Mouse (Mus musculus) right cerebral cortex, postnatal 10 days (tissue): ENCODE data around the gene Tst.

ENCODE experiments used
- DNase-seq, 2 experiments: peaks; one replicate each; pipeline ENCODE4 v3.0.0; 2021; ENCODE audit warnings: low spot score in 2 of 2

Tst gene

DNA sequence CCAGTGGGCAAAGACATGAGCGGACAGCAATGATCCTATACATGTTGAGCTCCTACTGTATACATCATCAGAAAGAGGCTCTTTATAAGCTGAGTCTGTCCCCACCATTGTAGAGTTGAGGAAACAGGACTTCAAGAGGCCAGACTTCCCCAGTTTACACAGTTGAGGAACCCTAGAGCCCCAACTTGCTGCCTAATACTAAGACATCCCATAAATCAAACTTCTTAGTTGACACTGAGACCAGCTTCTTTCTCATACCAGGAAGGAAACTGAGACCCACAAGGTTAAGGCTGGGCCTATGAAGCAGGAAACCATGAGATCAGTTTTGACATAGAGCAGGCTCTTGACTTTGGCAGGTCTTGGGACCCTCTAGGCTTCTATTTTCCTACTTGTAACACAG is 20.1 kb downstream of the Tst start:
- no peak for DNase-seq

DNA sequence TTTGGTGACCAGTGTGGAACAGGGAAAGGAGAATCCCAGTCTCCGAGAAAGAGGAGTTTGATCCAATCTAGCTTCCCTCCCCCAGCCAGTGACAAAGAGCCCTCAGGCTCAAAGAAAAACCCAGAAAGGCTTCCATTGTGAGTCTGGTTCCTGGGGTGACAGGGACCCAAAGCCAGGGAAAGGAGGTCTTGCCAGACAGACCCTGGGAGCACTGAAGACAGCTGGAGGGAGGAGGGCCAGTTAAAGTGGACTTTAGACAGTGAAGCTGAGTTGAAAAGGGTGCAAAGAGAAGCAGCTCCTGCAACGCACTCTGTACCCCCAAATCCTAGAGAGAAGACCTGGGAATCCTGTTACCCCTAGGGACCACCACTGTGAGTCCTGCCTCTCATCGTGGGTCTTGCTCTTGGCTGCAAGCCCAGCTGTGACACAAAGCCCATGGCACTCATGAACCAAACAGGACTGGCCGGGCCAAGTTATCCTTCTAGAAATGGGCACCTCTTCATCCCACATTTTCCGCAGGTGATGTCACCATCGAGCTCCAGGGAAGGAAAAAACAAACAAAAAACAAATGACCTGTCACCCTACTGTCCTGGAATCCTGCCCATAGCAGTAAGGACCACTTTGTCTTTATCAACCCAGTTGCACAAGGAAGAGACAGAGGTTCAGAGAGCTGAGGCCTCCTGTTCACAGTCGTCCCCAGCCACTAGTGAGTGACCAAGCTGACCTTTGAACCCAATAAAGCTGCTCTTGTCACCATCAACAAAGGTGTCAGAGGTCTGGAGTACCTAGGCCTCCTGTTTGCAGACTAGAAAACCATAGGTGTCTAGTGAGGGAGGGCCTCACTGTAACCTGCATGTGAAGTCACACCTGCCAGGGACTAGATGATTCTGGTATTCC is 21.2 kb downstream of the Tst start:
- peak; percentile 64 to 67 for DNase-seq

DNA sequence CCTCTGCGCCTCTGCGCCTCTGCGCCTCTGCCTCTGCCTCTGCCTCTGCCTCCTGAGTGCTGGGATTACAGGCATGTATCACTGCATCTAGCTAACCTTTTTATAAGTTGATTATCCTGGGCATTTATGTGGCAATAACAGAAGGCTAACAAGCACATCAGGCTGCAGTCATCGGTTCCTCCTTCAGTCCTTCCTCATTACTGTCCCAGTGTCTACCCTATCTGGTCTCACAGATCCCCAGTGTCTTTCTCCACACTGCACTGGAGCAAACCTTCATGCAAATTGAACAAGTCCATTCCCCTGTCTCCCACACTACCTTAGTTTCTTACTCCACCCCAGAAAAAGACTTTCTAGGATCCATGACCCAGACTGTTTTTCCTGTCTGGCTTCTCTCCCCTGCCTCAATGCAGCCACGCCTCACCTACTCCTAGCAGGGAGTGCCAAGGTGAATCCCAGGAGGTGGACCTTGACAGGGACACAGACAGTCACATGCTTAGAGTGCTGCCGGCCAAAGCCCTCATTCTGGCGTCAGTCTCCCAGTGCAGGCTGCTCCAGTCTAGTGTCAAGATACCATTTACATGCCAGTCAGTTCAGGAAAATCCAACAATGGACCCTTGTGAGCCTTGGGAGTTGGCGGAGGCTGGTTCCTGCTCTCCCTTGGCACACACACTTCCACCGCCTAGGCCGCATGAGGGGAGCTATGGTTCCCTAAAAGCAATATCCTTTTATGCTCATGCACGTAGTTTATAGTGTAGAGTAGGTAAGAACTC is 22.1 kb downstream of the Tst start:
- peak; percentile 73 to 83 for DNase-seq

DNA sequence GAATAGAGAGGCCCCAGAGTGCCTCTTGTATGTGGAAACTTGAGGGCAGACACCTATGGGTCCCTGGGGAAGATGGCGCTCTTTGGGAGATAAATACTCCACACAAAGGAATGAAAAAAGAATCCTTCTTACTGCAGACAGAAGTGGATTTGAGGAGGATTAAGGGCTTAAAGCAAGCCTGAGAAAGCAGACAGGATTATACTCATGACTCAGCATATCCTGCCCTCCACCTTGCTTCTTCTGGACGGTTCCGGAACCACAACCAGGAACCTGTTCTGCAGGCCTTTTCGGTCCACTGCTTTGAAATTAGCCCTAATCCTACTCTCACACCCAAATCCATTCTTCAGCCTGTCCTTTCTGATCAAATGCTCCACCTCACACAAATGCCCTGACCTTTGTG is 23.6 kb downstream of the Tst start:
- no peak for DNase-seq

DNA sequence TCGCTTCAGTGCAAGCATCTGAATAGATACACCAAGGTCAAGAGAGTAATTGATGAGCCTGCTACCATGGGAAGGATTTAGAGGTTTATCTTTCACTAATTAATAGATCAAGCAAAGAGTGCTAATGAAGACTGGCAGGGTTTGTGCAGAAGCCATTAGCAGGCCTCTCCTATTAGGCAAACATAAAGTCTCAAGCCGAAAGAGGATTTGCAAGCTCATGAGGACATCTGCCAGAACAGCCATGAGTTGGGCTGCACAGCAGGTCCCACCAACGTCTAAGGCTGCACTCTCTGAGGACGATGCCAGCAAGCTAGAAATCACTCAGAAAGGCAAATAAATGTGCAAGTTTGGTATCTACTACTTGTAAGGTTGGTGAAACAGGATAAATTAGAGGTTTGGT is 25.0 kb downstream of the Tst start:
- DNase-seq = peak; percentile 49 to 56

DNA sequence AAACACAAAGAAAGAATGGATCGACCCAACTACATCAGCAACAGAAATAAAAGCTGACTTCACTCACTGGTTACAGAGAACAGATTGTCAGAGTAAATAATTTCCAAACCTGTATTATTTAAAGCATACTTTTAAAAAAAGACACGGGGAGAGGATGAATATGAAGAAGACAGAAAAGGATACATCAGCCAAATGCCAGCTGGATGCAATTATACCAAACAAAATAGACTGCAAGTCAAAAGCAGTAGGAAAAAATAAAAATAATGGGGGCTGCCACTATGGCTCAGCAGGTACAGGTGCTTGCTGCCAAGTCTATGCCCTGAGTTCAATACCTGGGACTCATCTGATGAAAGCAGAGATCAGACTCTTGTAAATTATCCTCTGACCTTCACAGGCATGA is 25.5 kb downstream of the Tst start:
- no peak for DNase-seq

DNA sequence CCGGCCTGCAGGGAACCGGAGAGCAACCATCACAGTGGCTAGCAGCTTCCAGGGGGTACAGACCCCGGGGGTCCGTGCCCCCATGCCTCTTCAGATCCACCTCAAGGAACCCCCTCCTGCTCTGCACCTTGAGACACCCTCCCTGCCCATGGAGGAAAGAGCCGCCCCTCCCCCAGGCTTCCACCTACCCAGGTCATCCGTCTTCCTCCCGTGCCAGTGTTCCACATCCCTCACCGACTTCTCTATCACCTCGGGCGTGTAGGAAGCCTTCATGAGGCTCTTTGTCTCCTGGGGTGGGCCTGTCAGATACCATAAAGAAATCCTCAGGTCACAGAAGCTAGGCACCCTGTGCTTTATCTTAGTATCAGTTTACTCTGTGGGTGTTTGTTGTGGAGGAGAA is 27.2 kb downstream of the Tst start:
- no peak for DNase-seq

DNA sequence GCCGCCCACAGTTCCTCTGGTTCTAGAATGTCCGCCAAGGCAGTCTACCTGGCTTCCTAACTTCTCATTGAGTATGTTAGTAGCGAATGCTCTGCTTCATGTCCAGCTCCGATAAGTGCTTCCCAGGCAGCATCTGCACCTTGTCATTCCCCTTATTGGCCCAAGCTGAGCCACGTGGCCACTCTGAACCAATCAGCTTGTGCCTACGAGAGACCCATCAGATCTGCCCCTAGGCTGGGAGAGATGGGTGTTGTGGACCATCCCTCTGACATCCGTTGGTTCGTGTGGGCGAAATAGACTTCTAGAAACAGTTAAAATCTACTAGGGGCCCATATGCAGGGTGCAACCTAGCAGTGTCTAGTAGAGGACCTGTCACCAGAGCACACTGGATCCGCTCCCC is 27.8 kb downstream of the Tst start:
- no peak for DNase-seq

DNA sequence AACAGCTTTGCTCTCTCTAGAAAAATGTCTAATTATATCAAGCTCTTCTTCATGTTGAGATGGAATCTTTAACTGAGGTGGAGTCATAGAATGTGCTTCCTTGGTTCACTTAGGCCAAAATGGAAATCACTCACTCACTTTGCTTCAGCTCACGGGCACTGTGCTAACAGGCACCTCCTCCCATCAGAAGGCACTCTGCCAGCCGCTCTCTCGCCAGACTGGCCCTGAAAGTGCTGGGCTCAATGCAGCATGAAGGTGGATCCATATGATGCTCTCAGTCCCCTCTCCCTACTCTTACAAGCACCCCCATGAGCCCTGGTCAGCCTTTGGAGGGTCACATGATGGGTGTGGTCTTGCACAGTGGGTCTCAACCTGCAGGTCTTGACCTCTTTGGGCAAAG is 31.5 kb downstream of the Tst start:
- peak; percentile 66 to 75 for DNase-seq

DNA sequence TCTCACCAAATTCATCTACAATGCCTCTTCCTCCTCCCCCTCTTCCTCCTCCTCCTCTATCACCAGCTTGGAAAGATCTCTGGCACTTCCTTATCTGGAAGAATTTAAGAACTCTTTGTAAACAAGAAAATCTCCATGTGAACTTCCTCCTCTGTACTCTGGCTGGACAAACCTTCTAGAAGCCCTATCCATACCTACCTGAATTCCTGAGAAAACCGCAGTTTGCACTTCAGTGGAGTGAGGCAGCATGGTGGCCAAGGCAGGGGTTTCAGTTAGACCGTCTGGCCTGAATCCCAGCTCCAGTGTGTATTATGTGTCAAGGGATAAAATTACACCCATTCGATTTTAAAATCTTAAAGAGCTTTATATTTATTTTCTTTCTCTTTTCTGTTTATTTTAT is 32.9 kb downstream of the Tst start:
- no peak for DNase-seq

DNA sequence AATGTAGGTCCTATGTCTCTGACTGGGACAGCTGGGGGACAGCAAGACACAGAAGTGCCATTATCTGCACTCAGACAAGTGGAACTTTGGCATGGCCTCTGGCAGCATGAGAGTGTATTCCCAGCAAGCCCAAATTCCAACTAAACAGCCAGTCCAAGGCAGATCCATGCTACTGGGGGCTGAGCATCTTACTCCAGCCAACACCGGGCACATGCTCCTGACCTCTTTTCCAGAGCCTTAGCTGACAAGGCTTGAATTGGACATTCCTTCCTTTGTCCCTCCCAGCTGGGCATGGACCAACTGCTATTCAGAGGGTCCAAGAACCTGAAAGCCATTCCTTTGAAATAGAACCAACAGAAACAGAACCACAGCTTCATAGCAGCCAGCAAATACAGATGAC is 36.1 kb downstream of the Tst start:
- DNase-seq = peak; percentile 62 to 80

DNA sequence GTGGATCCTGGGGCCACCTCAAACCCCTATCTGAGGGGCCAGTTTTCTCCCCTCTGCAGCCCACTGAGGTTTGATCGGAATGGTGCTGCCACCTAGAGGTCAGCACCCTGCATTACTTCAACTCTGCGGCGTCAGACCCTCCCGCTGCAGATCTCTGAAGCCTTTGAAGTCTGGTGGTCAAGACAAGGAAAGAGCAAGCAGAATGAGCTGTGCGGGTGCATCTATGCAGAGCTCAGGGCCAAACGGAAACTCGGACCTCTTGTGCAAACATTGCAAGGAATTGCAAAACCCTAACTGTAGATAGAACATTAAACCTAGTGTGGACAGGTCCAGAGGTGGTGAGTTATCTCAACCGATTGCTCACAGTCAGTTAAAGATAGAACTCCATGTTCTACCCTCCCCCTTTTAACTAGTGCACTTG is 36.8 kb downstream of the Tst start:
- DNase-seq = peak in 1 of 2 experiments; percentile 53

DNA sequence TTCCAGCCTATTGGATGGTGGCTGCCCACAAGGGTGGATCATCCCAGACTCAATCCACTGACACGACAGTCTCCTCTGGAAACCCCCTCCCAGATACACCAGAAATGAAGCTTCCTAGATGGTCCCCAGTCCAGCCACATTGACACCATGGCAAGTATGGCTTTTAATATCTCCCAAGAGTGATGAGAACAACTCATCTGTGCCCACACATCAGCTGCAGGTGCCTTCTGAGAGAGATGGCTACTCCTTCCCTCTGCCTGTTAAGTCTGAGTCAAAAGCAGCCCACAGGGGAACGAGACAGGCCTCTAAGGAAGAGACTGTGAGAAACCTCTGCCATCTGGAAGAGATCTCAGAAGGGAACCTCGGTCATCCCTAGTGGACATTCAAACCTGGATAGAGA is 37.9 kb downstream of the Tst start:
- no peak for DNase-seq

DNA sequence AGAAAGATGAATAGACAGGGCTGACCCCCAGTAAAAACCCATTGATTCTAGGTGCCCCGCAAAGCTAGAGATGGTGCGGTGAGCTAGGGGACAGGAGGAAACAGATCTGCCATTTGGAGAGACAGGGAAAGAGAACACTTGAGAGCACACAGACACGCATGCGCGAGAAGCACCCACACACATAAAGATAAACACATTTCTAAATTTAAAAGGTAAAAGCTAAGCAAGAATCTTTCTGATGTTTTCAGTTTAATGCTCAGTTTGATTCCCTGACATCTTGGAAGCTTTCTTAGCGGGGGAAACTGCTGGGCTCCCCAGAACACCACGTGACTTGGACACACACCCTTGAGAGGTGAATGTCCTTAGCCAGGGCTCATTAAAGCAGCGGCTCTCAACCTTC is 38.8 kb downstream of the Tst start:
- DNase-seq = peak; percentile 57 to 63

DNA sequence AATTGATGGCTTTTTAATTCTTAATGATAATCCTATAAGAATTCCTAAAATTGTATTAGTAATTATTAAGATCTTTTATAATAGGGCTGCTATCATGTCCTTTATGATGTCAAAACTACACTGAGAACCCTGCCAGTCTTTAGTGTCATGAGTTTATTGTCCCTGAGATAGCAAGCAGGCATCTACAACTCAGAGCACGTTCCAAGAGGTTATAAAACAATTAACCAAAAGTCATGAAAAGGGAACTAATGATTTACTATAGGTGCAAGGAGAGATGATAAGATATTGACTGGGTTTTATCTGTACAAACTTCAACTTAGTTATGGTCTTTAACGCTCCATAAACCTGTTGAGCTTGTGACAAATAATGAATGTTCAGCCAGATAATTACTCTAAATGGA is 39.8 kb downstream of the Tst start:
- no peak for DNase-seq

DNA sequence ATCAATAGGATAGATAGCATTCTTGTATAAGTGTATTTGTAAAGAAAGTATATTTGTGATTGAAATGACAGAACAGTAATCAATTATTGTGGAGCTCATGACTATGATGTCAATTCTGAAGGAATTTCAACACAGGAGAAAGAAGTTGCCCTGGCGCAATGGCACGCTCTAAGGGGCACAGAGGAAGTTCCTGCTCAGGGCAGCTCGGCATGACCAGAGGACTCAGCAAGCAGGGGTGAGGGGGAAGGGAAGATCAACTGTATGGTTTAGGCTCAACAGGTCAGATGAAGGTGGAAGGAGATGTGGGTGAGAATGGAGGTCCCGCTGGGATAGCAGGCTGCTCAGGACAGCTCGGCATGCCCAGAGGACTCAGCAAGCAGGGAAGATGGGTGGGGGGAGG is 50.2 kb downstream of the Tst start:
- DNase-seq = no peak

DNA sequence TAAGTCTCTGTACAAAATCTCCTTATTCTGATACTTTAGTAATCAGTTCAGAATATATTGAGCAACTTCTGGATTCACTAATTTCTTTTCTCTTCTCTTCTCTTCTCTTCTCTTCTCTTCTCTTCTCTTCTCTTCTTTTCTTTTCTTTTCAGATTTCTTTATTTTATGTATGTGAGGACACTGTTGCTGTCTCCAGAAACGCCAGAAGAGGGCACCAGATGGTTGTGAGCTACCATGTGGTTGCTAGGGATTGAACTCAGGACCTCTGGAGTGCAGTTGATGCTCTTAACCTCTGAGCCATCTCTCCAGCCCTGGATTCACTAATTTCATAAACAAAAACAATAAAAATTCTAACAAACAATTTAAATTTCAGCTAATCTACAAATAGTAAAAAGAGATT is 50.7 kb downstream of the Tst start:
- DNase-seq = peak; percentile 63 to 75

DNA sequence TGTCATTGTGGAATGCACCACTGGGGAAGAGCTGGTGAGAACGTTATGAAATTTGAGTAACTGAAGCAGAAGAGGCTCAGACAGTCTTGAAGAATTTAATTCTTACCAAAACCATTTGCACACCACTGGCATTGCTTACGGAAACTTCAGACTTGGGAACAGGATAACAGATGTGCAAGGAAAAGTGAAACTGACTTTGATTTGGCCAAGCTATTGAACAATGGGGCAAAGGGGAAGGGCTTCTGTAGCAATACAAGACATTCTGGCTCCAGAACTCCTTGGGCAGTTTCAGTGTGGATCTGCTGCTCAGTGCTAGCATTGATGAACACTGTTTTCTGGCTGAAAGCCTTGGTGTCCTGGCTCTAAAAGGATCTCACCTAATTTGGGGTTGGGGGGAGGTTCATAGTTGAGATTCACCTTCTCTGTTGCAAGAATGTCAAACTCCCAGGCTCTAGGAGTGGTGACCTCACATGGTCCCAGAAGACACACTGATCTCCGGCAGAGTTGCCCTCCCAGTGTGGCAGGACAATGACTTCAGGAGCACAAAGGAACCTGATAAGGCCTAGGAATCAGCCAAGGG is 54.0 kb downstream of the Tst start:
- no peak for DNase-seq
